ENCODE assay signal across 21 mouse cellular contexts in the genomic region with DNA sequence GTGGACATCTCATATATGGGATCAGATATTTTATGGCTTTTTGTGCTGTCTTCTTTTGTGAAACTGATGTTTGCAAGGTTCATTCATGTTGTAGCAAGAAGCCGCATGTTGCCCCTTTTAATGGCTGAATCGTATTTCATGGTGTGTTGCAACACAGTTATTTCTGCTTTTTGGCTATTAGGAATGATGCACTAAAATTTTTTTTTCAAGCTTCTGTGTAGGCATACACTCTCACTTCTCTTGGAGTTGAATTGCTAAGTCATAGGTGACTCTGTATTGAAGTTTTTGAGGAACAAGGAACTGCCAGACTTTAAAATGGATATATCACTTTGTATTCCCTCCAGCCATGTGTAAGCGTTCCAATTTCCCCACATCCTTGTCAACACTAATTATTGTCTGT.
DNase-seq lines count a peak whose midpoint lies in the region; ATAC-seq lines count a peak whose summit lies in the region.
"Had no signal": no experiment of that assay in that cellular context is flagged by ENCODE, and none has a peak within 500 bp of the region (broad histone marks: within the 10 kb centered on the region; RNA-seq: fewer than 3 reads in every experiment).

No protein-coding gene starts in this region.

- H3K27ac ChIP-seq in liver, embryonic 11.5 days (ENCODE audit: low read depth, low read length), result no peak overlapping the region
- no peak overlapping the region for H3K27ac ChIP-seq in neural tube, embryonic 15.5 days (replicated peaks)
- H3K27ac ChIP-seq: embryonic facial prominence, embryonic 15.5 days; forebrain, embryonic 10.5 days; gastrocnemius, adult 2 months; hindbrain, embryonic 14.5 days; intestine, embryonic 15.5 days had no signal

- no peak overlapping the region for H3K4me2 ChIP-seq in liver, embryonic 11.5 days
- no peak overlapping the region for H3K4me2 ChIP-seq in neural tube, embryonic 15.5 days
- H3K4me2 ChIP-seq: embryonic facial prominence, embryonic 15.5 days; heart, embryonic 12.5 days; hindbrain, embryonic 14.5 days; intestine, embryonic 15.5 days had no signal

- peak; percentile 1 for DNase-seq in liver, embryonic 11.5 days (ENCODE audit: low spot score)
- no peak for DNase-seq in liver
- no peak for DNase-seq in gastrocnemius, adult 8-10 months (ENCODE audit: low spot score in 2 of 2)
- DNase-seq: adrenal gland, postnatal 10 days; B cell, adult 2 months; cerebellum, adult 11-12 months; cerebellum, adult 9-11 months; cerebellum, postnatal 36 days; gastrocnemius, adult 2 months had no signal

- 79% methylated on average over 3 of the region's 3 CpGs for WGBS in liver, embryonic 11.5 days
- WGBS in neural tube, embryonic 15.5 days, result 72% methylated on average over 3 of the region's 3 CpGs

- H3K4me3 ChIP-seq in liver, embryonic 11.5 days (ENCODE audit: low read depth, low read length), result no peak overlapping the region
- no peak overlapping the region for H3K4me3 ChIP-seq in neural tube, embryonic 15.5 days (replicated peaks)
- H3K4me3 ChIP-seq: embryonic facial prominence, embryonic 15.5 days; erythroblast, embryonic 14.5 days; forebrain, embryonic 10.5 days; gastrocnemius, adult 2 months; heart, embryonic 12.5 days; intestine, embryonic 15.5 days had no signal

- no peak for ATAC-seq in liver, embryonic 11.5 days (replicated peaks; ENCODE audit: low FRiP score)
- peak; percentile 79 for ATAC-seq in common myeloid progenitor, adult 5-6 weeks (replicated peaks; ENCODE audit: low read depth, poor library complexity, severe bottlenecking)
- peak; percentile 97 for ATAC-seq in megakaryocyte, adult 5-6 weeks (ENCODE audit: poor library complexity, severe bottlenecking)
- ATAC-seq in neural tube, embryonic 15.5 days (ENCODE audit: low FRiP score), result no peak
- ATAC-seq: CD4-positive, CD25-positive, alpha-beta regulatory T cell, adult 4 months; forebrain, embryonic 14.5 days; intestine, embryonic 15.5 days had no signal

- no peaks in the 10 kb centered on the region for H3K9me3 ChIP-seq in liver, embryonic 11.5 days (ENCODE audit: control insufficient read depth, low read length)
- no peaks in the 10 kb centered on the region for H3K9me3 ChIP-seq in neural tube, embryonic 15.5 days (replicated peaks)
- H3K9me3 ChIP-seq: embryonic facial prominence, embryonic 15.5 days; forebrain, embryonic 10.5 days; heart, embryonic 12.5 days; intestine, embryonic 15.5 days had no signal

- no peak overlapping the region for H3K9ac ChIP-seq in liver, embryonic 11.5 days (ENCODE audit: low read depth, low read length)
- no peak overlapping the region for H3K9ac ChIP-seq in neural tube, embryonic 15.5 days (replicated peaks)
- H3K9ac ChIP-seq: embryonic facial prominence, embryonic 15.5 days; heart, embryonic 12.5 days; hindbrain, embryonic 14.5 days; intestine, embryonic 15.5 days had no signal

- H3K4me1 ChIP-seq in liver, embryonic 11.5 days (replicated peaks; ENCODE audit: control insufficient read depth, insufficient read depth, low read length), result peaks cover 20% of the 10 kb centered on the region
- H3K4me1 ChIP-seq in neural tube, embryonic 15.5 days, result peaks cover 28% of the 10 kb centered on the region

- H3K36me3 ChIP-seq in liver, embryonic 11.5 days (ENCODE audit: control insufficient read depth, insufficient read depth, low read length), result no peaks in the 10 kb centered on the region
- no peaks in the 10 kb centered on the region for H3K36me3 ChIP-seq in neural tube, embryonic 15.5 days
- H3K36me3 ChIP-seq: embryonic facial prominence, embryonic 15.5 days; G1E; heart, embryonic 12.5 days; intestine, embryonic 15.5 days had no signal

- no peaks in the 10 kb centered on the region for H3K27me3 ChIP-seq in liver, embryonic 11.5 days (replicated peaks; ENCODE audit: control insufficient read depth, insufficient read depth, low read length)
- no peaks in the 10 kb centered on the region for H3K27me3 ChIP-seq in neural tube, embryonic 15.5 days (replicated peaks)
- H3K27me3 ChIP-seq: embryonic facial prominence, embryonic 15.5 days; heart, embryonic 12.5 days; intestine, embryonic 15.5 days had no signal

Comparison
In these comparisons a context has a peak if more than half of its experiments do, and no peak if none do; other contexts are left out.
1. ATAC-seq: peak in common myeloid progenitor, adult 5-6 weeks (single experiment) and megakaryocyte, adult 5-6 weeks (single experiment); none in liver, embryonic 11.5 days (single experiment) and neural tube, embryonic 15.5 days (single experiment).